Mouse (Mus musculus) cortical plate, adult 2 months (tissue): ENCODE measurements at regions not wholly inside any gene's neighbourhood (a gene's known extent, or its start where the extent isn't known, plus 50 kb on each side); places are given as distances from the start of the nearest gene placed in this dataset.

Experiments used
- CTCF ChIP-seq: fragments of 200-500 bp; IDR thresholded peaks from 2 replicates; pipeline ENCODE4 v1.5.1; 2011; ENCODE audit warnings: mild to moderate bottlenecking, control low read depth, low read length; ENCODE audit not compliant: insufficient read depth; ENCODE audit errors: extremely low read depth
- POLR2A ChIP-seq: fragments of 200-500 bp; IDR thresholded peaks from 2 replicates; pipeline ENCODE4 v1.6.1; 2011; ENCODE audit warnings: mild to moderate bottlenecking, low read length, control low read depth; ENCODE audit not compliant: insufficient read depth; ENCODE audit errors: extremely low read depth

DNA sequence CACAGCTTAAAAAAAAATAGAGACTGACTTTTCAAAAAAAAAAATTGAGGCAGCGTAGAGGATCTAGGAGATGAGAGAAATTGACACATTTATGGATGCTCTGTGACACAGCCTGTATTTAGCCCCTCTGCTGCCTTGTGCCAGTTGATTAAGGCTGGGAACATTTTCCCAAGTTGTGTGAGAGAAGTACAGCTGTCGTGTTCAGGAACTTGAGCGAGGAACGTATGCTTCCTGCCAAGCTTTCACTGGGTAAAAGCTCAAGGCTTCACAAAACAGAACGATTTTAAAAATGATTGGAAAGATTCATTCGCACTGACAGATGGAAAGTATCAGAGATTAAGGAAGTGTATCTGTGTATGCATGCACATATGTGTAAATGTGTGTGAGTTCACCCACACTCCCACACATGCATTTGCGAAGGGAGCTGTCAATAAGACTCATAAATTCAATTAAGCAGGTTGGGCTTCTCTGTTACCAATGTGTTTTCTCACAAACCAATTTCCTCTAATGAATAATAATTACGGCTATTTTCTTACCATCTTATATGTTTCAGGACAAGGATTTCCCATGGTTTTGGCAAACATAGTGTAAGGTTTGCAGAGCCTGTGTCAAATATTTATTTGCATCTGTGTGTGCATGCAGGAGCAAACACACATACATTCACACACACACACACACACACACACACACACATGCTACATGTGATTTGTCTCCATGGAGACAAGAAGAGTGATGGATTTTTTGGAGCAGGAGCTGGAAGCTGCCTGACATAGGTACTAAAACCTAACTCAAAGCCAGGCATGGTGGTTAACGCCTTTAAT lies 662.9 kb upstream of the Kirrel3 start:
- TF ChIP-seq CTCF (no peak), POLR2A (no peak)
